Mouse (Mus musculus) spleen, adult 2 months (tissue): ENCODE measurements around the gene Rpe.

ENCODE experiments used
- CTCF ChIP-seq: fragments of 200-500 bp; IDR thresholded peaks from 2 replicates; pipeline ENCODE4 v1.5.1; 2011; ENCODE audit warnings: mild to moderate bottlenecking, inconsistent platforms; ENCODE audit not compliant: insufficient read depth, insufficient read length, insufficient replicate concordance; ENCODE audit errors: extremely low read depth
- POLR2A ChIP-seq: fragments of 200-500 bp; IDR thresholded peaks from 2 replicates; pipeline ENCODE4 v1.6.1; 2011; ENCODE audit warnings: low read depth, low read length, inconsistent platforms

DNA sequence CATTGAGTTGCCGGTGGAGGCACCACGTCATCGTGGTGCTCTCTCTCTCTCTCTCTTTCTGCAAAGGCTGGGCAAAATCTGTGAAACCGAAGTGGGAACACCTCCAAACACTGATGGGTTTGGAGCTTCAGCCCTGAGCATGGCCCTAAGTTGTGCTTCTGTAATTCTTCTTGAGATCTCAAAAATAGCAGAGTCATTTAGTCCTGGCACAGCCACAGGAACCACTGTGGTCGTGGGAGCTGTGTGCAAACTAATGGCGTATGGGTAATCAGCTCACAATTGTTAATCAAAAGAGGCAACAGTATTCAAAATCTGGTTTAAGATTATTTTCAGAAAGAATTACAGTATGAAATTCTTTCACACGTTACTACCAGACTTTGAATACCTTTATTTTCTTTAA lies 27.8 kb upstream of the Rpe start:
- no peak for TF ChIP-seq CTCF
- TF ChIP-seq POLR2A, result no peak
